Mouse (Mus musculus): ENCODE measurements around the gene Fam234b. TPM values are rescaled to one million over a fixed set of nuclear protein-coding genes. Genes with fewer than 3 reads are reported as not detected.

Fam234b gene
- polyA plus RNA-seq (2012; rRNA removed): 32.2 and 36.0 TPM in 2 replicates

DNA sequence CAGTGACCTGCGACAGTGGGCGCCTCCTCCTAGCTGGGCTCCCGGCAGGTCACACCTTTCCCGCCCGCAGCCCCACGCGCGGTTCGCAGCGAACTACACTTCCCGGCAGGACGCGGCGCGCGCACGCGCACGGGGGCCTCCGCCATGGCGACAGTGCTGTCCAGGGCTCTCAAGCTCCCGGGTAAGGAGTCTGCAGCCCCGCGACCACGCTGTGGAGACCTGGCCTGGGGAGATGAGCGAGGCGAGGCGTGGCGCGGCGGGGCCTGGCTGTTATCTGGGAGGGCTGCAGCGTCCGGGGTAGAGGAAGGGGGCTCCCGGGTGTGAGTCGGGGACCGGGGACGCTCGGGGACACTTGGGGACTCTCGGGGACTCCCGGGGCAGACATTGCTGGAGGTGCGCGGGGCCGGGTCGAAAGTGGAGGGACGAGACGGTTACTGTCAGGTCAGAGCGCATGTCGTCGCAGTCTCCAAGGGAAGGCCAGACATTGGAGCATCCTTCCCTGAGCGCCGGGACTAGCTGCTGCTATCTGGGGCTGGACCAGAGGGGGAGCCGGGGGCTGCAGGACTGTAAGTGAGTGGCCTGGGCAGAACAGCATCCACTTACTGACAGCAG lies at the start of gene Fam234b, which contains the start of gene Hebp1:
Gene Fam234b (plus strand): TSS at position 57 of the 612 bp plus-strand sequence.
Gene Hebp1 (minus strand): TSS at position 102 of the 612 bp plus-strand sequence.

GRCm38 (mm10) chr6:135254153-135254552 lies 56.4 kb downstream of the Fam234b start, which contains the start of gene Gsg1:
TSS of gene Gsg1 (minus strand) at chr6:135254351.

Other genes starting within 250 kb of the Fam234b start
- 2.5 and 4.5 TPM in 2 replicates for gene Apold1, start 216.3 kb upstream of the Fam234b start, polyA plus RNA-seq (2012; rRNA removed)
- 41.1 and 44.6 TPM in 2 replicates for gene Ddx47, start 186.4 kb upstream of the Fam234b start, polyA plus RNA-seq (2012; rRNA removed)
- gene Gprc5a, start 132.3 kb upstream of the Fam234b start, polyA plus RNA-seq (2012; rRNA removed): 0.75 and 0.97 TPM in 2 replicates
- 0.15 TPM in 1 of 2 replicates, not detected in the other for gene Gprc5d, start 79.7 kb upstream of the Fam234b start, polyA plus RNA-seq (2012; rRNA removed)
- 25.1 and 25.5 TPM in 2 replicates for gene Hebp1, start within 50 bp of the Fam234b start, polyA plus RNA-seq (2012; rRNA removed)
- 0.54 TPM in 1 of 2 replicates, not detected in the other for gene Gsg1, start 56.4 kb downstream of the Fam234b start, polyA plus RNA-seq (2012; rRNA removed)
- gene Pbp2, start 112.4 kb downstream of the Fam234b start, polyA plus RNA-seq (2012; rRNA removed): 0.12 and 0.14 TPM in 2 replicates
- 73.0 and 116 TPM in 2 replicates for gene Emp1, start 164.6 kb downstream of the Fam234b start, polyA plus RNA-seq (2012; rRNA removed)

Data from ovary, adult 2 months (tissue).